Mouse (Mus musculus): ENCODE results near the gene Trp53i11. TPM values are rescaled to one million over a fixed set of nuclear protein-coding genes. Genes with fewer than 3 reads are reported as not detected.

Gene Trp53i11
- polyA plus RNA-seq, 1 experiment from 2014 or later = 49.3 TPM

GRCm38 (mm10) chr2:93242166-93242565, 54.8 kb downstream of the Trp53i11 start:
- ATAC-seq = no peak
- no peak overlapping the region for H3K27ac ChIP-seq (ENCODE audit: low read length)
- 89% methylated on average over 5 of the region's 5 CpGs for WGBS
- H3K27me3 ChIP-seq (replicated peaks; ENCODE audit: control insufficient read depth, insufficient read depth, low read length) = no peaks in the 10 kb centered on the region
- no peak overlapping the region for H3K4me2 ChIP-seq (ENCODE audit: low read depth, low read length)
- no peaks in the 10 kb centered on the region for H3K36me3 ChIP-seq (ENCODE audit: control insufficient read depth, insufficient read depth, low read length)
- H3K9ac ChIP-seq (ENCODE audit: low read depth, low read length) = no peak overlapping the region
- H3K4me1 ChIP-seq (ENCODE audit: control insufficient read depth, insufficient read depth, low read length) = peaks cover 3% of the 10 kb centered on the region; the same call in 1 of the 2 replicates
- H3K4me3 ChIP-seq (ENCODE audit: low read length) = no peak overlapping the region
- H3K9me3 ChIP-seq (ENCODE audit: control insufficient read depth, low read length) = no peaks in the 10 kb centered on the region

- Histone ChIP-seq H3K4me2 (ENCODE audit: low read depth, low read length) (no peak overlapping the region), H3K36me3 (ENCODE audit: control insufficient read depth, insufficient read depth, low read length) (no peaks in the 10 kb centered on the region), H3K27ac (ENCODE audit: low read length) (no peak overlapping the region), H3K27me3 (replicated peaks; ENCODE audit: control insufficient read depth, insufficient read depth, low read length) (no peaks in the 10 kb centered on the region), H3K4me1 (ENCODE audit: control insufficient read depth, insufficient read depth, low read length) (no peaks in the 10 kb centered on the region), H3K9ac (ENCODE audit: low read depth, low read length) (no peak overlapping the region), H3K9me3 (ENCODE audit: control insufficient read depth, low read length) (no peaks in the 10 kb centered on the region), H3K4me3 (ENCODE audit: low read length) (no peak overlapping the region)
- ATAC-seq = no peak
- WGBS = 84% methylated on average over 11 of the region's 11 CpGs
Observed at GRCm38 (mm10) chr2:93243439-93244089, 56.2 kb downstream of the Trp53i11 start.

GRCm38 (mm10) chr2:93244090-93244443, 56.7 kb downstream of the Trp53i11 start:
- ATAC-seq = no peak
- H3K9me3 ChIP-seq (ENCODE audit: control insufficient read depth, low read length) = no peaks in the 10 kb centered on the region

GRCm38 (mm10) chr2:93249058-93249457, 61.7 kb downstream of the Trp53i11 start:
- WGBS = 80% methylated on average over 6 of the region's 6 CpGs

More at GRCm38 (mm10) chr2:93244090-93244443, 56.7 kb downstream of the Trp53i11 start:
- no peak overlapping the region for H3K4me3 ChIP-seq (ENCODE audit: low read length)
- H3K27me3 ChIP-seq (replicated peaks; ENCODE audit: control insufficient read depth, insufficient read depth, low read length) = no peaks in the 10 kb centered on the region
- no peak overlapping the region for H3K27ac ChIP-seq (ENCODE audit: low read length)
- no peak overlapping the region for H3K9ac ChIP-seq (ENCODE audit: low read depth, low read length)
- no peaks in the 10 kb centered on the region for H3K4me1 ChIP-seq (ENCODE audit: control insufficient read depth, insufficient read depth, low read length)
- 84% methylated on average over 8 of the region's 8 CpGs for WGBS
- no peaks in the 10 kb centered on the region for H3K36me3 ChIP-seq (ENCODE audit: control insufficient read depth, insufficient read depth, low read length)
- no peak overlapping the region for H3K4me2 ChIP-seq (ENCODE audit: low read depth, low read length)

GRCm38 (mm10) chr2:93250611-93251010, 63.3 kb downstream of the Trp53i11 start:
- WGBS = 84% methylated on average over 7 of the region's 7 CpGs
- no peak overlapping the region for H3K4me3 ChIP-seq (ENCODE audit: low read length)
- no peaks in the 10 kb centered on the region for H3K27me3 ChIP-seq (replicated peaks; ENCODE audit: control insufficient read depth, insufficient read depth, low read length)
- H3K9me3 ChIP-seq (ENCODE audit: control insufficient read depth, low read length) = no peaks in the 10 kb centered on the region
- H3K4me2 ChIP-seq (ENCODE audit: low read depth, low read length) = no peak overlapping the region
- H3K27ac ChIP-seq (ENCODE audit: low read length) = no peak overlapping the region
- no peak overlapping the region for H3K9ac ChIP-seq (ENCODE audit: low read depth, low read length)
- ATAC-seq = no peak
- no peaks in the 10 kb centered on the region for H3K36me3 ChIP-seq (ENCODE audit: control insufficient read depth, insufficient read depth, low read length)
- no peaks in the 10 kb centered on the region for H3K4me1 ChIP-seq (ENCODE audit: control insufficient read depth, insufficient read depth, low read length)

More at GRCm38 (mm10) chr2:93249058-93249457, 61.7 kb downstream of the Trp53i11 start:
- Histone ChIP-seq H3K4me3 (ENCODE audit: low read length) (no peak overlapping the region), H3K4me2 (ENCODE audit: low read depth, low read length) (no peak overlapping the region), H3K9me3 (ENCODE audit: control insufficient read depth, low read length) (no peaks in the 10 kb centered on the region), H3K36me3 (ENCODE audit: control insufficient read depth, insufficient read depth, low read length) (no peaks in the 10 kb centered on the region), H3K4me1 (ENCODE audit: control insufficient read depth, insufficient read depth, low read length) (no peaks in the 10 kb centered on the region), H3K27ac (ENCODE audit: low read length) (no peak overlapping the region), H3K9ac (ENCODE audit: low read depth, low read length) (no peak overlapping the region), H3K27me3 (replicated peaks; ENCODE audit: control insufficient read depth, insufficient read depth, low read length) (no peaks in the 10 kb centered on the region)
- no peak for ATAC-seq

Other genes starting within 250 kb of the Trp53i11 start
- 7.1 and 7.3 TPM in 2 replicates for gene Prdm11, start 141.4 kb upstream of the Trp53i11 start, polyA plus RNA-seq (2015; fragmentation: Nextera tagmentation; extraction: Ambion mirVana)
- gene Tspan18, start 147.0 kb downstream of the Trp53i11 start, polyA plus RNA-seq (2015; fragmentation: Nextera tagmentation; extraction: Ambion mirVana) = 19.5 and 19.6 TPM in 2 replicates